16 mouse cellular contexts compared by ENCODE assay signal in genomic region chr6:121454549-121455494, GRCm38 (mm10). TPM values are rescaled to one million over a fixed set of nuclear protein-coding genes. Genes with fewer than 3 reads are reported as not detected.
DNase-seq lines count a peak whose midpoint lies in the region; ATAC-seq lines count a peak whose summit lies in the region.
"Had no signal": no experiment of that assay in that cellular context is flagged by ENCODE, and none has a peak within 500 bp of the region (broad histone marks: within the 10 kb centered on the region; RNA-seq: fewer than 3 reads in every experiment).

No protein-coding gene starts in this region.

- H3K4me1 ChIP-seq in forebrain, embryonic 16.5 days (replicated peaks; ENCODE audit: control insufficient read depth, insufficient read depth, low read length): peaks cover 21% of the 10 kb centered on the region
- H3K4me1 ChIP-seq in midbrain, embryonic 15.5 days: peaks cover 46% of the 10 kb centered on the region
- H3K4me1 ChIP-seq: megakaryocyte, embryonic 14.5 days had no signal

- H3K27ac ChIP-seq in forebrain, embryonic 16.5 days (ENCODE audit: low read length): no peak overlapping the region
- H3K27ac ChIP-seq in midbrain, embryonic 15.5 days: peak overlapping the region; percentile 37
- H3K27ac ChIP-seq: embryonic facial prominence, embryonic 15.5 days had no signal

- no peaks in the 10 kb centered on the region for H3K36me3 ChIP-seq in forebrain, embryonic 16.5 days (ENCODE audit: control insufficient read depth, insufficient read depth)
- no peaks in the 10 kb centered on the region for H3K36me3 ChIP-seq in midbrain, embryonic 15.5 days (replicated peaks)
- H3K36me3 ChIP-seq: embryonic facial prominence, embryonic 15.5 days had no signal

- DNase-seq in frontal cortex, postnatal 36 days (ENCODE audit: low spot score in 2 of 2): no peak
- peak; percentile 81 for DNase-seq in brain, adult 2 months (ENCODE audit: low read depth, low spot score)
- DNase-seq in embryo, embryonic 10 days (ENCODE audit: low spot score): no peak
- DNase-seq in testis, postnatal 10 days (ENCODE audit: low spot score): no peak
- DNase-seq: cerebellum, adult 9-11 months; kidney, postnatal 36 days; lung, adult 2 months; spleen, adult 18-20 months had no signal

- no peaks in the 10 kb centered on the region for H3K9me3 ChIP-seq in forebrain, embryonic 16.5 days (ENCODE audit: control insufficient read depth, low read length)
- H3K9me3 ChIP-seq in midbrain, embryonic 15.5 days: no peaks in the 10 kb centered on the region
- H3K9me3 ChIP-seq: embryonic facial prominence, embryonic 15.5 days; megakaryocyte, embryonic 14.5 days had no signal

- 42% methylated on average over 12 of the region's 12 CpGs for WGBS in forebrain, embryonic 16.5 days
- 36% methylated on average over 12 of the region's 12 CpGs for WGBS in midbrain, embryonic 15.5 days

- no peaks in the 10 kb centered on the region for H3K27me3 ChIP-seq in forebrain, embryonic 16.5 days (replicated peaks; ENCODE audit: control insufficient read depth, insufficient read depth, low read length)
- no peaks in the 10 kb centered on the region for H3K27me3 ChIP-seq in midbrain, embryonic 15.5 days (replicated peaks)

- ATAC-seq in frontal cortex, adult (ENCODE audit: low TSS enrichment): peak; percentile 63
- 0 out of 2 replicates have a peak, but pooled peaks have one; percentile 23 for ATAC-seq in forebrain, embryonic 16.5 days
- ATAC-seq in midbrain, embryonic 15.5 days (replicated peaks): peak; percentile 56
- no peak for ATAC-seq in megakaryocyte progenitor cell, adult 5-6 weeks (replicated peaks; ENCODE audit: poor library complexity)
- ATAC-seq: inflammation-experienced regulatory T-cells, adult 6 months had no signal

- H3K4me2 ChIP-seq in forebrain, embryonic 16.5 days (ENCODE audit: low read length): no peak overlapping the region
- no peak overlapping the region for H3K4me2 ChIP-seq in midbrain, embryonic 15.5 days
- H3K4me2 ChIP-seq: embryonic facial prominence, embryonic 15.5 days; heart, embryonic 11.5 days had no signal

- no peak overlapping the region for H3K9ac ChIP-seq in forebrain, embryonic 16.5 days (replicated peaks; ENCODE audit: low read depth, low read length)
- H3K9ac ChIP-seq in midbrain, embryonic 15.5 days: no peak overlapping the region
- H3K9ac ChIP-seq: embryonic facial prominence, embryonic 15.5 days had no signal

- no peak overlapping the region for H3K4me3 ChIP-seq in forebrain, embryonic 16.5 days (replicated peaks; ENCODE audit: low read length)
- H3K4me3 ChIP-seq in midbrain, embryonic 15.5 days: no peak overlapping the region
- H3K4me3 ChIP-seq: embryonic facial prominence, embryonic 15.5 days; megakaryocyte, embryonic 14.5 days had no signal

RNA-seq across cellular contexts. Expression of gene Iqsec3, which starts 18.7 kb away (rescaled TPM):
- 3.9 and 6.2 TPM in 2 replicates for polyA plus RNA-seq in forebrain, embryonic 16.5 days (2015; fragmentation: Nextera tagmentation; extraction: Ambion mirVana)
- 12.4 and 13.7 TPM in 2 replicates for polyA plus RNA-seq in midbrain, embryonic 15.5 days (2015; fragmentation: Nextera tagmentation; extraction: Ambion mirVana)
- not detected in 2 replicates for total RNA-seq in megakaryocyte progenitor cell, adult 5-6 weeks (2015)
- total RNA-seq in megakaryocyte progenitor cell, adult 5-6 weeks (2017): not detected in 2 replicates
- polyA plus RNA-seq: inflammation-experienced regulatory T-cells, adult 6 months had no signal
